Mouse (Mus musculus) layer of hippocampus, adult 6 months (tissue): ENCODE data around the gene Slc7a7. TPM values are rescaled to one million over a fixed set of nuclear protein-coding genes. Genes with fewer than 3 reads are reported as not detected.

ENCODE experiments used
- long read RNA-seq, 2 experiments: library from polyadenylated mRNA; unstranded; transcript quantifications; one replicate each; pipeline ENCODE4 v2.0.0; 2019 to 2020
- polyA plus RNA-seq: library from polyadenylated mRNA; unstranded; fragments of <200 nt; fragmentation: Nextera tagmentation; gene quantifications from 2 replicates; pipeline ENCODE4 v1.2.3, GENCODE M21; 2021

Slc7a7 gene
- 1.9 and 2.3 TPM in 2 replicates for polyA plus RNA-seq
- long read RNA-seq, experiment 1, partial matches to known transcripts = 0 of 1 reads
- long read RNA-seq, experiment 1, other reads (novel, unspliced or antisense) = 0 of 1 reads
- long read RNA-seq, experiment 2, partial matches to known transcripts = 0 of 10 reads
- long read RNA-seq, experiment 2, other reads (novel, unspliced or antisense) = 5 of 10 reads

GRCm38 (mm10) chr14:54417623-54418081 lies at the start of gene Slc7a7:
Gene Slc7a7 (minus strand): TSS chr14:54417780.

GRCm38 (mm10) chr14:54463959-54464292 lies 46.3 kb upstream of the Slc7a7 start, which contains the start of gene Lrp10:
Gene Lrp10 (plus strand): TSS chr14:54464137.

DNA sequence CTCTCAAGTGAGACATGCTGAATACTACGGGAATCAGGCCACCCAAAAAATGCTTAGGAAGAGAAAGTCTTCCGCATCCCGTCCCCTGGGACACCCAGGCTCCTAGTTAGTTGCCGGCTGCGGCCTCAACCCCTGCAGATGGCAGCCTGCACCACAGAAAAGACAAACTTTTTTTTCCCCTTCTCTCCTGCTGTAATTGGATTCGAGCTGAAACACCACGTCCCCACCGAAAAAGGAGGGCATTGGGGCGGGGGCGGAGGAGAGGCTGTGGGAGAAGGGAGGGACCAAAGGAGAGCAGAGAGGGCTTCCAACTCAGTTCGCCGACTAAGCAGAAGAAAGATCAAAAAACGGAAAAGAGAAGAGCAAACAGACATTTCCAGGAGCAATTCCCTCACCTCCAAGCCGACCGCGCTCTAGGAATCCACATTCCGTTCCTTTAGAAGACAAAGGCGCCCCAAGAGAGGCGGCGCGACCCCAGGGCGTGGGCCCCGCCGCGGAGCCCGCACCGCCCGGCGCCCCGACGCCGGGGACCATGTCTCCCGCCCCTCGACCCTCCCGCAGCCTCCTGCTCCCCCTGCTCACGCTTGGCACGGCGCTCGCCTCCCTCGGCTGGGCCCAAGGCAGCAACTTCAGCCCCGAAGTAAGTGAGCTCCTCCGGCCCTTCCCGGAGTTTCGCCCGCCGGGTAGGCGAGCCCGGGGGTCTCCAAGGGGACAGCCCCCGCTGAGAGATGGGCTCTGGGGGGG lies 13.9 kb upstream of the Slc7a7 start, which contains the start of gene Mmp14:
TSS of gene Mmp14 (plus strand) at position 279 of the 744 bp plus-strand sequence.

DNA sequence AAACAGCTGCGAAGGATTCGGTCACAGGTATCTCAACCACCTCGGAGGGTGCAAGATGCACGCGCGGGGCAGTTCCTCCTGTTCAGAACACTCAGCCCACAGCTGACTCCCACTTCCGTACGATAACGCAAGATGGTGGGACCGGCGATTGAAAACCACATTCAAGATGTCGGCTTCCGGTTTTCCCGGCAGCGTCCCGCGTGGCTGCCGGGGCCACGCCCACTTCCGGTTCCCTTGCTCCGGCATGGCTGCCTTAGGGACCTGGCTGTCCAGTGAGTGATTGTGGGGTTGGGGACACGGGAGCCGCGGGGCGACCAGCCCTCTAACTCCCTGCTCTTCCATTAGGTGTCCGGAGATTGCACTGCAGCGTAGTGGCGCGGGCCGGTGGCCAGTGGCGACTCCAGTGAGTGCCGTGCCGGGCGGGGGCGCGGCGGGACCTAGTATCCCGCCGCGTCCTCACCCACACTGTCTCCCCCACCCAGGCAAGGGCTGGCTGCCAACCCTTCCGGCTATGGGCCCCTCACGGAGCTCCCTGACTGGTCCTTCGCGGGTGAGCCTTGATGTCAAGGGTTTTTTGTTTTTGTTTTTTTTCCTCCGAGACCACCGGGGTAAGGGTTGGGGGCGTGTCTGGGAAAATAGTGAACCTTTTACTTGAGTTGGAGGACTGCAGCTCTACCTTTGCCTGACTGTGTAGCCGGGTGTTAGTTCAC lies 9.3 kb upstream of the Slc7a7 start, which contains the start of gene Mrpl52:
TSS of gene Mrpl52 (plus strand) at position 221 of the 710 bp plus-strand sequence.

DNA sequence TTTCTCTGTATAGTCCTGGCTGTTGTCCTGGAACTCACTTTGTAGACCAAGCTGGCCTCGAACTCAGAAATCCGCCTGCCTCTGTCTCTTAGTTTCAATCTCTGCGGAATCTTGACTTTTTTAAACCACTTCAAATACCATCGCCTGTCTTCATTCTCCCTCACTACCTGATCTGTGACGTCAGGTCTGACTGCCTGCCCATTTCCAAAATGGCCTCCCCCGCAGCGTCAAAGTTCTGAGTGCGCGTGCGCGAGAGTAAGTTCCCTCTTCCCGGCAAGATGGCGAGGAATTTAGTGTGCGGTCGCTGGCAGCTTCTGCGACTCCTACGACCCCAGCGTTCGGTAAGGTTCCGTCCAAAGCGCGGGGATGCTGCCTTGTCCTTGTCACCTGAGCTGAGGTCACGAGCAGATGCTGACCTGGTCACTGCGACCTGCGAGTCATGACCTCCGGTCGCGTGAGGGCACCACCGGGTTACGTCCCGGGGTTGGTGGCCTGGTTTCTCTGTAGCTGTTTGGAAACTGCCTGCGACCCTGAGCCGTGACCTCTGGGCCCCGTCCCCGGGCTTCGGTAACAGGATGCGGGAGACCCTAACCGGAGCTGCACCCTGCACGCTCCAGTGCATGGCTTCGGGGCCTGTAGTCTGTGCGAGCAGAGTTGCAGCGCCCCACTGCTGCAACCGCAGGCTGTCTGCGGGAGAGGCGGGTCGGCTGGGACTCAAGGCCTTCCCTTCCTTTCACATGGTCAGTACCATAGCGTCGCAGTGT lies 56.8 kb downstream of the Slc7a7 start, which contains the start of gene Oxa1l:
TSS of gene Oxa1l (plus strand) at position 258 of the 764 bp plus-strand sequence.

Other genes with a start within 250 kb of the Slc7a7 start
- gene Dad1, start 163.7 kb downstream of the Slc7a7 start, polyA plus RNA-seq = 474 and 531 TPM in 2 replicates
- 101 and 104 TPM in 2 replicates for gene Abhd4, start 163.6 kb downstream of the Slc7a7 start, polyA plus RNA-seq
- not detected in 2 replicates for gene Olfr49, start 132.8 kb downstream of the Slc7a7 start, polyA plus RNA-seq
- 37.3 and 38.6 TPM in 2 replicates for gene Oxa1l, start 56.9 kb downstream of the Slc7a7 start, polyA plus RNA-seq
- 440 and 462 TPM in 2 replicates for gene Mrpl52, start 9.1 kb upstream of the Slc7a7 start, polyA plus RNA-seq
- gene Mmp14, start 13.8 kb upstream of the Slc7a7 start, polyA plus RNA-seq = 5.1 and 5.5 TPM in 2 replicates
- gene Lrp10, start 46.4 kb upstream of the Slc7a7 start, polyA plus RNA-seq = 15.3 and 18.7 TPM in 2 replicates
- 20.0 and 23.9 TPM in 2 replicates for gene Rem2, start 58.3 kb upstream of the Slc7a7 start, polyA plus RNA-seq
- 40.4 and 43.4 TPM in 2 replicates for gene Prmt5, start 99.7 kb upstream of the Slc7a7 start, polyA plus RNA-seq
- 4.4 and 5.7 TPM in 2 replicates for gene Haus4, start 136.8 kb upstream of the Slc7a7 start, polyA plus RNA-seq
- gene Ajuba, start 159.8 kb upstream of the Slc7a7 start, polyA plus RNA-seq = 0.75 and 0.79 TPM in 2 replicates
- gene 4931414P19Rik, start 188.2 kb upstream of the Slc7a7 start, polyA plus RNA-seq = 1.5 and 2.4 TPM in 2 replicates
- gene Psmb5, start 200.2 kb upstream of the Slc7a7 start, polyA plus RNA-seq = 695 and 703 TPM in 2 replicates
- 0.05 and 0.16 TPM in 2 replicates for gene Psmb11, start 203.7 kb upstream of the Slc7a7 start, polyA plus RNA-seq
- not detected in 2 replicates for gene Gm17606, start 223.2 kb upstream of the Slc7a7 start, polyA plus RNA-seq
- gene Cdh24, start 223.6 kb upstream of the Slc7a7 start, polyA plus RNA-seq = 0.85 and 1.1 TPM in 2 replicates